Mouse (Mus musculus) adrenal gland, postnatal 10 days (tissue): Measurements from ENCODE around the gene Krtap4-6. TPM values are rescaled to one million over a fixed set of nuclear protein-coding genes. Genes with fewer than 3 reads are reported as not detected.

ENCODE experiments used
- total RNA-seq, 2 experiments: library from RNA; stranded (reverse); gene quantifications; 2 replicates each; pipeline ENCODE4 v1.2.3; 2021

The Krtap4-6 gene
- total RNA-seq, 2 experiments from 2014 or later = not detected

Other genes starting within 250 kb of the Krtap4-6 start
- gene Krt12, start 243.7 kb downstream of the Krtap4-6 start, total RNA-seq = not detected
- 1 to 10 TPM; 1.8 to 2.3 TPM for gene Krt20, start 227.8 kb downstream of the Krtap4-6 start, total RNA-seq
- gene Krt23, start 172.8 kb downstream of the Krtap4-6 start, total RNA-seq = 10 to 100 TPM in 1 of 2 experiments, 1 to 10 TPM in 1; 4.4 to 12.8 TPM
- gene Krt39, start 144.6 kb downstream of the Krtap4-6 start, total RNA-seq = not detected
- gene Krt40, start 122.8 kb downstream of the Krtap4-6 start, total RNA-seq = not detected
- not detected for gene Krtap3-3, start 115.1 kb downstream of the Krtap4-6 start, total RNA-seq
- gene Krtap3-2, start 109.1 kb downstream of the Krtap4-6 start, total RNA-seq = not detected
- gene Gm11939, start 106.5 kb downstream of the Krtap4-6 start, total RNA-seq = not detected
- gene Krtap3-1, start 99.3 kb downstream of the Krtap4-6 start, total RNA-seq = not detected
- gene Krtap1-5, start 84.9 kb downstream of the Krtap4-6 start, total RNA-seq = not detected
- not detected for gene Krtap1-4, start 82.3 kb downstream of the Krtap4-6 start, total RNA-seq
- not detected for gene Krtap1-3, start 74.6 kb downstream of the Krtap4-6 start, total RNA-seq
- gene Krtap9-3, start 67.9 kb downstream of the Krtap4-6 start, total RNA-seq = not detected
- gene Gm11938, start 62.7 kb downstream of the Krtap4-6 start, total RNA-seq = not detected
- not detected for gene Gm11937, start 55.8 kb downstream of the Krtap4-6 start, total RNA-seq
- gene Krtap2-4, start 51.1 kb downstream of the Krtap4-6 start, total RNA-seq = not detected
- gene Gm11562, start 45.5 kb downstream of the Krtap4-6 start, total RNA-seq = not detected
- not detected for gene Krtap4-1, start 37.7 kb downstream of the Krtap4-6 start, total RNA-seq
- not detected for gene Krtap4-2, start 30.9 kb downstream of the Krtap4-6 start, total RNA-seq
- gene Krtap4-7, start 21.9 kb downstream of the Krtap4-6 start, total RNA-seq = not detected
- gene Gm11555, start 15.7 kb downstream of the Krtap4-6 start, total RNA-seq = not detected
- gene Gm11563, start 7.0 kb downstream of the Krtap4-6 start, total RNA-seq = not detected
- gene Gm14190, start 24.8 kb upstream of the Krtap4-6 start, total RNA-seq = not detected
- not detected for gene Gm14180, start 68.3 kb upstream of the Krtap4-6 start, total RNA-seq
- not detected for gene Gm11595, start 107.0 kb upstream of the Krtap4-6 start, total RNA-seq
- gene Krtap4-8, start 114.7 kb upstream of the Krtap4-6 start, total RNA-seq = not detected
- not detected for gene Krtap4-9, start 119.2 kb upstream of the Krtap4-6 start, total RNA-seq
- not detected for gene Gm11596, start 127.5 kb upstream of the Krtap4-6 start, total RNA-seq
- gene Gm11569, start 133.0 kb upstream of the Krtap4-6 start, total RNA-seq = not detected
- not detected for gene Gm11554, start 138.5 kb upstream of the Krtap4-6 start, total RNA-seq
- not detected for gene Krtap4-13, start 143.9 kb upstream of the Krtap4-6 start, total RNA-seq
- gene Gm11564, start 149.7 kb upstream of the Krtap4-6 start, total RNA-seq = not detected
- gene 2300003K06Rik, start 172.1 kb upstream of the Krtap4-6 start, total RNA-seq = not detected
- not detected for gene Krtap4-16, start 185.6 kb upstream of the Krtap4-6 start, total RNA-seq
- gene Gm11568, start 192.0 kb upstream of the Krtap4-6 start, total RNA-seq = not detected
- gene Gm11559, start 198.5 kb upstream of the Krtap4-6 start, total RNA-seq = not detected
- gene Krtap9-1, start 207.4 kb upstream of the Krtap4-6 start, total RNA-seq = not detected
- gene Gm11567, start 213.2 kb upstream of the Krtap4-6 start, total RNA-seq = not detected
- gene Krtap31-1, start 242.0 kb upstream of the Krtap4-6 start, total RNA-seq = not detected
- gene Gm11565, start 248.8 kb upstream of the Krtap4-6 start, total RNA-seq = not detected